Mouse (Mus musculus) lung, postnatal 14 days (tissue): ENCODE measurements at regions not wholly inside any gene's neighbourhood (a gene's known extent, or its start where the extent isn't known, plus 50 kb on each side); places are given as distances from the start of the nearest gene placed in this dataset.

Experiments used
- DNase-seq: peaks from one replicate; pipeline ENCODE4 v3.0.0; 2021

DNA sequence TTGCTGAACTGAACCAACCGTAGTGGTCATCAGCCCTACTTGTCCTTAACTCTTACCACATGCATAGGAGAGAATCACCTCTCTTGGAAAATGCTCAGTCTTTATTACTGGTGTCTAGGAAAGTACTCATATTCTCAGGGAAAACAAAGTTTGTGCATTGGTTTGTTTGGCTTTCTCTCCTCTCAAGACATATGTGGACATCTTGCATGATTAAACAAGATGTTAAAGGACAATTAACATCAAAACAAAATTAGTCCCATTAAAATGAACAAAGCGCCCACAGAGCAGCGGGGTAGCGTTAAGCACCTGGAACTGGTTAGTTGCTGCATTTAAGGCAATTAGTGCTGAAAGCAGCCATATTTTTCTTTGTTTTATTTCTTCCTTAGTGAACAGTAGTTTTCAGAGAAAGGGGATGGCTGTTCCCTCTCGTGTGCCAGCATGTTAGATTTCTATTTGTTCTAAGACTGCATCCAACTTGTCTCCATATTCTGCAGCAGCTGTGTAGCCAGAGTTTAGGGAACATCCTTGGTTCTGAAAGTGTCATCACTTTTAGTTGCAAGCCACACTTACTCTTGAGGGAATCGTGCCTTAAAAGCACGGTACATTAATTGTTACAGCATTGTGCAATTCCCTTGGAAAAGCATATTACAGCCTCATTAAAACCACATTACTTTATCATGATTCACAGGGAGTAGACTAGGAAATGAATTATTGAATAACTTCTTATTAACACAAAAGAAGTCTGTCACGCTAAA lies 137.7 kb downstream of the Ube2u start:
- DNase-seq: no peak

DNA sequence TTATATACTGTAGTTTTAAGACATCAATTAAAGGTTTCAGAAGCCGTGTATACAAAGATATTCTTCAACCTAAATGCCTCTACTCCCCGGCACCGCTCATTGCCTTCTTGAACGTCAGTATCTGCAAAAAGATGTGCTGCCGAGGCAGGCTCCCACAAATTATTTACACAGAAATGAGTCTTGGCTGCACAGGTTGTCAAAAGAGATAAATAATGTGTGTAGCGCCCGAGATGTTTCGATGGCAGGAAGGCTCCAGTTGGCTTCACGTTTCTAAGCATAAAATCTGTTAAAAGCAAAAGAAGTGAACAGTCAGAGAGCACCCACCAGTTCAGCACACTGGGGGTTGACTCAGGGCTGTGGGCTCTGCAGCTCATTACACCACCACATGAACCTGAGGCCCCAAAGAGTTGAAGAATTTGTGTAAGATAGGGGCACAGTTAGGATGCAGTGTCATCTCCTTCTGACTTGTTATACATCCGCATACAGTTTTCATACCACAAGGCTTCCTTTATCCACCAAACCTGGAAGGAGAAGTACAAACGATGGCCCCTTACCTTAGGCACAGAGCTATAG lies 138.4 kb downstream of the Ube2u start:
- no peak for DNase-seq

DNA sequence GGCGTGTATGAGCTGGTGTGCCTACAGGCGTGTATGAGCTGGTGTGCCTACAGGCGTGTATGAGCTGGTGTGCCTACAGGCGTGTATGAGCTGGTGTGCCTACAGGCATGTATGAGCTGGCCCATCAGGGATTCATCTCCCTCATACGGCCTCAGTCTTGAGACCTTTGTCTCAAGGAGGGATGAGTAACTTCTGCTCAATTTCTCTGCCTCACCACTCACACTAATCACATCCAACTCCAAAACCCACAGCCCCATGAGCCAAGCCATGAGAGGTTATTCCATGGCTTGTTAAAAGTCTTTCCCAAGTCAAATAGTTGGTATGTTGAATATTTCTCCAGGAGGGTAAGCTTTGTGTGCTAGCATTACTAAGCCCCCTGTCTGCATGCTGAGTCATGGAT lies 146.0 kb downstream of the Ube2u start:
- DNase-seq: no peak

DNA sequence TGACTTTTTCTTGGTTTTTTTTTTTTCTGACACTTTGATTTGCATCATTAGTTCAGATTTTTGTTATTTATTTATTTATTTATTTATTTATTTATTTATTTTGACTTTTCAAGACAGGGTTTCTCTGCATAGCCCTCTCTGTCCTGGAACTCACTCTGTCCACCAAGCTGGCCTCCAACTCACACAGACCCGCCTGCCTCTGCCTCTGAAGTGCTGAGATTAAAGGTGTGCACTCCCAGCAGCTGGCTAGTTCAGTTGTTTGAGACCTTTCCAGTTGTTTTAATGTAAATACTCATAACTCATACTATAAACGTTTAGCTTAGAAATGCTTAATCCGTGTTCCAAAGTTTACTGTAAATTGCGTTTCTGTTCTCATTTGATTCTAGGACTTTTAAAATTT lies 147.9 kb downstream of the Ube2u start:
- DNase-seq: no peak

DNA sequence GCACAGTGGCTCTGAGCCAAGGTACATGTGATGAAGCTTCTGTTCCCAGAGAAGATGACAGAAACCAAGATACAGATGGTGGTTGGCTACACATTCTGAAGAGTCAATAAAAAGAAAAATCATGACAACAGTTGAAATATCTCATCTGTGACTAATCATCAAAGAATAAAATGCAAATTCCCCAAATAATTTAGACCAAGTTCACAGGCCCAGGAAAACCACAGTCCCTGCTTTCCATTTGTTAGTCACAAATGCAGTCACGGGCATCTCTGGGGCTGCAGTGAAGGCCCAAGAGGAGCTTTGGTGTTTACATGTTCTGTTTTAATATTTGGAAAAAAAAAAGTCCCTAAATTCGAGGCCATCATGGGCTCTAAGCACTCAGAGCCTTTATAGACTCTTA lies 142.1 kb upstream of the Cachd1 start:
- DNase-seq: no peak

DNA sequence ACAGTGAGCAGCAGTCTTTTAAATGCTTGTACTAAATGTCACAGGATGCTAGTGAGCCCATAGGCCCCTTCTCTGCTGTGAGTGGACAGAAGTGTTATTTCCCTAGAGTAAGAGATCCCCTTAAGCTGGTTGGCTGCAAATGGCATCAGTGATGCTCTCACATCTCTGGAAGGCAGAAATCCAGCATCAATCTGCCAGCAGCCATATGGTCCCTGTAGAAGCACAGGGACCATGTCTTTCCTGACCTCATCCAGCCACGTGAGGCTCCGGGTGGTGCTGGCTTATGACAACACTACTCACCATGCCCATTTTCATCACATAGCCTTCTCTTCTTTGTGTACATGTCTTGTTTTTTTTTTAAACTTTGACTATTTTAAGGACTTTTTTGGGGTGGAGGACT lies 138.9 kb upstream of the Cachd1 start:
- no peak for DNase-seq

DNA sequence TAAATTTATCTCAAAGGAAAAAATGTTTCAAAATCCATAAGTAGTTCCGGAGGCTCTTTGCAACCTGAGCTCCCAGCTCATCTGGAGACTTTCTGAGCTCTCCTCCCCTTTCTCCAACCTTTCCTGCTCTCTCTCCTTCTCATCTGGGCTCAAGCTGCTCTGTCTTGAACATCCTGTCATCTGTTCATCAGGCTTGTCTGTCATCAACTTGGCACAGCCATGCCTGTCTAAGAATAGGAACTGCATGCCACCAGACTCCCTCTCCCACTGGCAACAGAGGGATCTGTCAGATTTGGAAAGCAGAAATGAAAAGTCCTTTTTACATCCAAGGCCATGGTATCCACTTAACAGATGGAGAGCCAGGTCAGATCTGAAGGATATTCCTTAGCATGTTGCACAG lies 115.3 kb upstream of the Cachd1 start:
- no peak for DNase-seq

DNA sequence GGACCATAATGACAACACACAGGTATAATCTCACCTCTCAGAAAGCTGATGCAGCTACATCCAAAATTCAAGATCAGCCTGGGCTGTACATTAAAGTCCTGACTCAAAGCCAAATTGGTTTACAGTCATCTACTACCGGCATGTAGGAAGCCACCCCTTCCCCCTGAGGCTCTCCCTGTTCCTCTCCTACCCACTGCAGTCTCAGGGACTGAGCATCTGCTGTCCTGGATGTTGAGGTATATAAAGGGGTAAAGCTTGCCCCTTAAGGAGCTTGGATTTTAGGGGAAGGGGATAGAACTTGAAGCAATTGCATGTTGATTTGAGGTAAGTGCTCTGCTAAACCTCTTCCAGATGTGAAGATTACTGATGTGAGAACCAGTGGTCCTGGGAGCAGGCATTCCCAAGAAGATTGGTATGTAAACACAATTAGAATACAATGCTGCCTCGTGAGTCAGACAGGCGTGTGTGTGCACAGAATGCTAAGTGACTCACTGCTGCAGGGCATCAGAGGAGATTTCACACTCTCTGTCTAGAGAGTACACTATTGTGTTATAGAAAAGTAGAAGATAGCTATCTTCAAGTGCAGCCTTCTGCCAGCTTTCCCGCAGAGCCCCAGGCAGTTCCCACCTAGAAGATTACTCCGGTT lies 111.7 kb upstream of the Cachd1 start:
- no peak for DNase-seq

DNA sequence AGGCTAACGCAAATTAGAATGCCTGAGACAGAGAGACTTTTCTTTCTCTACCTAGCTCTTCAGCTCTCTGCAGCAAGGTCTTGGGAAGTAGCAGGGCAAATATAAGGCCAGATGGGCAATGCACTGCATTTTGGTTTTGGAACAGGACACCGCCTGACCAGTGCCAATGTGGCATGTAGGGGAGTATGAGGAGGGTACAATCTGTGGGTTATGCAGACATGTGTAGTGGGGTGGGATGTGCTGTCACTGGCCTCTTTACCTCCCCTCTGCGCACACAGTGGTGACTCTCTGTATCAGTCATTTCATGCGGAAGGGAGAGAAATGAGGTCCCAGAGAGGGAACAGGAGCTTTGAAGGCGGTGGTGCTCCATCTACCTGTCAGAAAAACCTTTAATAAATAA lies 105.9 kb upstream of the Cachd1 start:
- no peak for DNase-seq

DNA sequence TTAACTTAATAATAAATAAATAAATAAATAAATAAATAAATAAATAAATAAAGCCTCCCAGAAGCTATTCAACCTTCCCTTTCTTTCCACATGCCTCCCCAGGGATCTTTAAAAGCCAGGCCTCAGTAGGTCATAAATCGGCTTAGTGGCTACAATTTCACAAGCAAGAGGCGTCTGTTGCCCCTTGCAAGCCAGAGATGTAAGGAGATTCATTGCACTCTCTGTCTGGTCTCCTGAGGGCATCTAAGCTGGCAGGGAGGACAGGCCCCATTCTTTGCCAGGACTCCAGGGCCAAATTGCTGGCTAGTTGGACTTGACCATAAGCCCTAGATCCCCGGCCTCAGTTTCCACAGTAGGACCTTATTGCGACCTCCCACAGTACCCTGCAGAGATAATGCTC lies 101.6 kb upstream of the Cachd1 start:
- DNase-seq: no peak

DNA sequence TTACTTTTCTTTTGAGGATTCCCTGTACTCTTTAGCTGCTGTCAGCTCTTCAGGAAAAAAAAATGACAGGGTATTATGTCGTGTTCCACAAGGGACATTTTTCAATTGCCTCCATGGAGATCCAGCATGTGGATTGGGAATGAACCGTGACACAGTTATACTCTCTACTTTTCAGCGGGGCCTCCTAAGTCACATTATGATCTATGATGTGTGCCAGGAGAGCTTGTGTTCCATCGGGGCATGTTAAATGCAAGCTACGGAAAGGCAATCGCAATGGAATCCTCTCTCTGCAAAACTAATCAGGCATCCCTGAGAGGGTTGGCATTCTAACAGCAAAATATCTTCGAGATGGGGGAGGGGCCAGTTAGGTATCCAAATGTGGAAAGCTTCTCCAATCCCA lies 92.7 kb upstream of the Cachd1 start:
- DNase-seq: no peak

DNA sequence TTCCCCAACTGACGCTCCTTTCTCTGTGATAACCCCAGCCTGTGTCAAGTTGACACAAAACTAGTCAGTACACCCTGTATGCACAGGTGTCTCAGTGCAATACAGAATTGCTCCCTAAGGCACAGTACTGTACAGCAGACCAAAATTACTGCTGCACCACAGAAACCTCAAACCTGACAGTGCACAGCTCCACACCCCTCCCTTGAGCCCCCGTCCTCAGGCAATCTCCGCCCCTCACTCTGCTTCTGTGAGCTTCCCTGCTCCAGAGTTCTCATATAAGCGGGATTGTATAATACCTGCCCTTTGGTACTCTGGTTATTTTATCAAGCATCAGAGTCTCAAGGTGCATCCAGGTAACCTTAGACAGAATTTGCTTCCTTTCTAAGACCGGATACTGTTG lies 76.5 kb upstream of the Cachd1 start:
- no peak for DNase-seq

DNA sequence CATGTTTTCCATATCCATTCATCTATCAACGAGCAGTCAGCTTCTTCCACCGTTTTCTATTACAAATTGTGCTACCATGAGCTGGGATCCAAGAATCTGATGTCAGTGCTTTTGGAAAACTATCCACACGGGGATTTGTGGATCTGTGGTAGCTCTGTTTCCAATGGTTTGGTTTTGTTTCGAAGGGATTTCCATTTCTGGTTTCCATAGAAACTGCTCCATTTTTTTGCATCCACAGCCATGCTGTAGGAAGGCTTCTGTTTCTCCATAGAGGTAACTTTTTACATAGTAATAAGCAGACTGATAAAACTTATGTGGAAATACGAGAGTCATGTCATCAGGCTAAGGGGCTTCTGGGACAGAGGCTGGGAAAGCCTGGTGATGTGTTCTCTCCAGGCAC lies 76.1 kb upstream of the Cachd1 start:
- no peak for DNase-seq

DNA sequence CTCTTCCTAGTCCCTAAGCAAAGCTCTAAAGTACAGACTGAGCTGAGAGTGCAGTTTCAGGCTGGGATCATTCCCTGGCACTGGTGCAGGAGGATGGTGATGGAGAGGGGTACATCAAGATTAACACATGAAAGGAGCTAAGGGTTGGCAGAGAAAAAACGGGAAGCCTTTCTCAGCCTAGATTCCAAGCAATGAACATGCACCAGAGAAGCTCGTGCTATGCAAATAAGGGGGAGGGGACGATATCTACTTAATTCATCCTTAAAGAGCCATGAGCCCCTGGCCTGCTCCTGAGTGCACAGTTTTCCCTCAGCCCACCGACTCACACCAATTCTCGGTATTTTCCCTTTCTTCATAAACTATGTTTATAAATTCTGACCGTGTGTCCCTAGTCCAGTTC lies 70.5 kb upstream of the Cachd1 start:
- DNase-seq: no peak

DNA sequence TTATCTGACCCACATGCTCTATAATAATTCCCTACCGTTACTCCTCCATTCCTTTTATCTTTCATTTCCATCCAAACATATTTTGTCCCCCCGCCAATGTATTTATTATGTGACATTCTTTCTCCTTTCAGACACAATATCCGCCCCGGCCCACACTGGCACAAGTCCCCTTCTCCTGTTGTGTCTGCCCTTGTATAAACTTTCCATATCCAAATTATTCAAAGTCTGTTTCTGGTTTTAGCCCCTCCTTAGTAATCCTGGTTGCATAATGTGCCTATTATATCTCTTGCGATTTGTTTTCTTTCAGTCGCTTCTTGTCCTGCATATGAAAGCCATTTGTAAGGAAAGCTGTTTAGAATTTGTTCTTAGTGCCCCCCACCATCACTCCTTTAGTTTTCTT lies 69.3 kb upstream of the Cachd1 start:
- no peak for DNase-seq

DNA sequence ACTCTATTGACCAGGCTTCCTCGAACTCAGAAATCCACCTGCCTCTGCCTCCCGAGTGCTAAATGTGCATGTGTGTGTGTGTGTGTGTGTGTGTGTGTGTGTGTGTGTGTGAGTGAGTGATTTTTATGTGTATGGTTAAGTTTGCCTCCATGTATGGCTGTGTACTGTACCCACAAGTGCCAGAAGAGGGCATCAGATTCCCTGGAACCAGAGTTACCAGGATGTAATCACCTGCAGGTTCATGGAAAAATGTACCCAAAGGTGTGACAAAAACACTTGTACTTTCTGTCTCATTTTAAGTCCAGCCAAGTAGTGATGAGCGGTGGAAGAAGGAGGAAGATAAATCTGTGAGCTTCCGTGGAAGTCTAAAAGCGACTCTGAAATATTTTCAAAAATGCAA lies 68.2 kb upstream of the Cachd1 start:
- DNase-seq: no peak

DNA sequence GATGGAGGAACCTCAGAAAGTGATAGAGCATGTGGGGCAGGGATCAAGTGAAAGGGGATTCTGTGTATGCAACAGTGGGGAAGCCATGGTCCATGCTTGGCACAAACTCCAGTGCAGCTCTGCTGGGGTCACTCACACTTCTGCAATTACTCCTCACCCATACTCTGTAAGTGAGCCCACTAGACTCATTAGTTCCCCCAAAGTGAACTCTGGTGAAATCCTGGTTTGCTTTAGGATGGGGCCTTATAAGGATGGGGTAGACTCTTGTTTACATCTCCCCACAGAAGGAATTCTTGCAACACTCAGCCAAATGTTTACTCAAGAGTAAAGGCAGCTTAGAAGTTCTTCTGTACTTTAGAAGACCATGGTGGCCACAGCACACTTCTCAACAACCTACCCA lies 62.2 kb upstream of the Cachd1 start:
- DNase-seq: no peak

DNA sequence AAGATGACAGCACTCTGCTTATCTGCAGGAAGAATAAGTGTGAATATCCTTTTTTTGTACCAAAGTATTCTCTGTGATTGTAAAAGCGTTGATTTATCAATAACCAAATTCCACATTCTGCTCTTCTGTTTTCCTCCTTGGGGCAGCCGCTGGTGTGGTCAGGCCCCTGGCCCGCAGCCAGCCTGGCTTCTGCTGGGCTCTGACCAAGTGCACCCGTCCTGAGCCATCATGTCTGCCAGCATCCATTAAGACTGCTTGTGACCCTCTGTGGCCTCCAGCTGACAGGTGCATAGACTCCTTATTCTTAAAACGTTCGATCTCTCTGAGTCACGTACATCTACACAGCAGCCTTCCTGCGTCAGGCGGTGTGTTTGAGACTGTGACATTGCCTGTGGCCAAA lies 58.9 kb upstream of the Cachd1 start:
- no peak for DNase-seq

DNA sequence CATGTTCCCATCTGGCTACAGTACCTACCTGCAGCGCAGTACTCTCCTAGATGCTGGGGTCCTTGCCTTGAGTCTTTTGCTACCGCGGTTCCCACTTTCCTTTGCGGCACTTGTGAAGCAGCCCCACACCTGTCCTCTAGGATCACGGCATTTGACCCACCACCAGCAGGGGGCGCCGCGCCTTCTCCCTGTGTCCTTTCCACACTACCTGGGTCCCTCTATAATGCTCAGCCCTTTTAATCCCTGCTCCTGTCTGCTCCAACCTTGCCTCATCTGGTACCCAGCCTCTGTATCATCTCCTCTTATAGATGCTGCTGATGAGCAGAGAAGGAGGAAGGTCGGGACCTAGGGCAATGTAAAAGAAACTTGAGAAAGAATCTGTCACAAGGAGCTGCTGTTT lies 53.9 kb upstream of the Cachd1 start:
- peak; percentile 73 for DNase-seq

DNA sequence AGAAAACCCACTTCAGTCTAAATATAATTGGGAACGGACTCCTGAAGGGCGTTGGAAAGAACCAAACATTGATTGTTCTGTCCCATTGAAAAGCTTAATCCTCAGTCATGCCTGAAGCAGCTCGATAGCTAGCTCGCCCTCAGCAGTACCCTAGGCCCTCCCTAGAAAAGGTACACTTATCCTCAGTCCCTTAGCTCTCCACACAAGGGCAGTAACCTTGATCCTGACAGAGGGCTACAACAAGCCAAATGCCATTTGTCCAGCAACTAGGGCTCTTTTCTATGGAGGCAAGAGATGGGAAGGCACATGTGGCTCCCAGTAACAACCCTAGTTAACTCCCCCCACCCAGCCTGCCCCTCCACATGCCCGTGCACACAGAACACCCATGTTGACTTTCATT lies 53.4 kb upstream of the Cachd1 start:
- no peak for DNase-seq

DNA sequence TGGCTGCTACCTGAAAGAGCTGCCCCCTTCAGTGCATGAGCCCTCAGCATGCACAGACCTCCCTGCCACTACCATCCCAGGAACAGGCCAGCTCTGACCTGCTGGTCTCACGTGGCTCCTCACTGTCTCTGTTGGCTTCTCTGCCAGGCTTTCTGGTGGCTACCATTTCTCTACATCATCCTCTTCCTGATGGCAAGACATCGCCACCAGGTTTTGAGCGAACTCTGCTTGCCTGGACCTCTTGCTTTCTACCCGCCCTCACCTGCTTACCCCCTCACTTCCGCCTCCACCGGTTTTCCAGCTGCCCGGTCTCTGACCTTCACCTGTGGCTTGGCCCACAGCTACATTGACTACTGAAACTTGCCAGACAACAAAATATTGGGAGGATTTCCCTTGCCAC lies 50.7 kb upstream of the Cachd1 start:
- no peak for DNase-seq

DNA sequence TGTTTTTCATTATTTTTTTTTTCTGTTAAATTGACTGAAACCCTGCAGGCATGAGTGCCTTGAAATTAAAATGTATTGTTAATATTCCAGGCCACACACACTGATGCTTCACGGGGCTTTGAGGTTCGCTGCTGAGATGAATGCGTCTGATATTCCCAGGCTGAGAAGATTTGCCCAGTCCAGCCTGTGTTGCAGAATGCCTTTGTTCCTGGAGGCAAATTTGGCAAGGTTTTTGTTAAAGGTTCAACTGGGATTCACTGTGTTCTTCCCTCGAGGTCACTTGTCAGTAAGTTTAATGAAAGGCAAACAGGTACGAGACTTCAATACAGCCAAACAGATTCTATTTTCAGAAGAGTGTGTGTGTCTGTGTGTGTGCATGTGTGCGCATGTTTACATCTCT lies 50.0 kb upstream of the Cachd1 start:
- no peak for DNase-seq
